Mouse (Mus musculus): Measurements from ENCODE around the gene Gm17174. TPM values are rescaled to one million over a fixed set of nuclear protein-coding genes. Genes with fewer than 3 reads are reported as not detected.
"Not testable (repeated sequence)": the region's sequence is repeated elsewhere in the genome, so short reads cannot be mapped to it uniquely, and the experiment has no call there.

Gm17174 gene
- polyA plus RNA-seq (2014; fragmentation: Nextera tagmentation; extraction: Ambion mirVana) = not detected in 2 replicates

DNA sequence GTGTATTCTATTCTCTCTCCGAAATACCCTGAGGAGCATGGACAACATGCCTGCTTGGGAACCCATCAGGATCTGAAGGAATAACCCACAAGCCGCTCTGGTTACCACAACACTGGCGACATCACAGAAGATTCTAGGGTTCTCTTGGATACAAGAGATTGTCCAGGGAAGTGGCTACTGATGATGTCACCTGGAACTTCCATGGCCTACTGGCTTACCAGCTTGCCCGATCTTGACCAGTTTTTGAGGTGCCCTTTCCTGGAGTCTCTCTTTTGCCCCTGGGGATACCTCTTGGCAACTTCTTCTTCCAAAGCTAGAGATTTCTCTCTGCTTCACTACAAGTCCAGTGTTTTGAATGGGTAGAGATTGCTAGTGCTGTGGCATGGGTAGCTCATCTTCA lies at the start of gene Gm17174:
TSS of gene Gm17174 (minus strand) at position 101 of the 400 bp plus-strand sequence.
- not testable (repeated sequence) for H3K9ac ChIP-seq (ENCODE audit: low read depth, low read length); H3K4me2 ChIP-seq; ATAC-seq (replicated peaks; ENCODE audit: insufficient number of reproducible peaks, low FRiP score, low TSS enrichment); H3K27ac ChIP-seq (ENCODE audit: low read depth, low read length); H3K36me3 ChIP-seq (ENCODE audit: control insufficient read depth, insufficient read depth, low read length); H3K9me3 ChIP-seq (replicated peaks; ENCODE audit: control insufficient read depth, low read length); H3K27me3 ChIP-seq (ENCODE audit: control insufficient read depth, insufficient read depth, low read length); H3K4me3 ChIP-seq (ENCODE audit: low read depth, low read length); H3K4me1 ChIP-seq (ENCODE audit: control insufficient read depth, insufficient read depth, low read length)
- WGBS (ENCODE audit: insufficient replicate concordance) = 91% methylated on average over 4 of the region's 4 CpGs

DNA sequence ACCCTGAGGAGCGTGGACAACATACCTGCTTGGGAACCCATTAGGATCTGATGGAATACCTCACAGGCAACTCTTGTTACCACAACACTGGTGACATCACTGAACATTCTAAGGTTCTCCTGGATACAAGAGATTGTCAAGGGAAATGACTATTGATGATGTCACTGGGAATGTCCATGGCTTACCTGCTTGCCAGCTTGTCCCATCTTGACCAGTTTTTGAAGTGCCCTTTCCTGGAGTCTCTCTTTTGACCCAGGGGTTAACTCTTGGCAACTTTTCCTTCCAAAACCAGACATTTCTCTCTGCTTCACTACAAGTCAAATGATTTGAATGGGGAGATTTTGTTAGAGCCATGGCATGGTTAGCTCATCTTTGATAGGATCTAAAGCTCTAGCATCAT lies 43.6 kb upstream of the Gm17174 start, which contains the start of gene Gm4181:
TSS of gene Gm4181 (minus strand) at position 101 of the 400 bp plus-strand sequence.
- not testable (repeated sequence) for H3K27me3 ChIP-seq (ENCODE audit: control insufficient read depth, insufficient read depth, low read length); H3K27ac ChIP-seq (ENCODE audit: low read depth, low read length); H3K4me1 ChIP-seq (ENCODE audit: control insufficient read depth, insufficient read depth, low read length); ATAC-seq (replicated peaks; ENCODE audit: insufficient number of reproducible peaks, low FRiP score, low TSS enrichment); H3K4me3 ChIP-seq (ENCODE audit: low read depth, low read length); H3K36me3 ChIP-seq (ENCODE audit: control insufficient read depth, insufficient read depth, low read length); H3K9me3 ChIP-seq (replicated peaks; ENCODE audit: control insufficient read depth, low read length); H3K4me2 ChIP-seq; H3K9ac ChIP-seq (ENCODE audit: low read depth, low read length)
- WGBS (ENCODE audit: insufficient replicate concordance) = 67% methylated on average over 1 of the region's 1 CpGs

DNA sequence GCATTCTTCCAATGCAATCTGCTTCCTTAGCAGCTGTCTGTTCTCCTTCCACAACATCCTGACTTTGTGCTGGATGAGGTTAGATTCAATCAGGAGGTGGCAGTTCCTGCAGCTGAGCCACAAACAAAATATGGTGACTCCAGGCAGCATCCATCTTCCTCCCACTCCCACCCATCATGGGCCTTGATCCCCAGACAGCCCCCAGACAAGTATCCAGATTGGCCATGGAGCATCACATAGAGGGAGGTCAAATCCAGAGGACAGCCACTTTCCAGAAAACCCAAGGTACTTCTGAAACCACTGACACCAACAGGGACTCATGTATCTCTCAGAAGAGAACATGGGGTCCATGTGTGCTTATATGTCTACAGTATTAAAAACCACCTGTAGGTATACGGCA lies 40.5 kb upstream of the Gm17174 start:
- H3K27ac ChIP-seq (ENCODE audit: low read depth, low read length); H3K4me2 ChIP-seq; H3K9me3 ChIP-seq (replicated peaks; ENCODE audit: control insufficient read depth, low read length); H3K4me1 ChIP-seq (ENCODE audit: control insufficient read depth, insufficient read depth, low read length); H3K9ac ChIP-seq (ENCODE audit: low read depth, low read length); H3K27me3 ChIP-seq (ENCODE audit: control insufficient read depth, insufficient read depth, low read length); H3K36me3 ChIP-seq (ENCODE audit: control insufficient read depth, insufficient read depth, low read length); H3K4me3 ChIP-seq (ENCODE audit: low read depth, low read length); ATAC-seq (replicated peaks; ENCODE audit: insufficient number of reproducible peaks, low FRiP score, low TSS enrichment): not testable (repeated sequence)
- WGBS (ENCODE audit: insufficient replicate concordance) = 92% methylated on average over 1 of the region's 1 CpGs

DNA sequence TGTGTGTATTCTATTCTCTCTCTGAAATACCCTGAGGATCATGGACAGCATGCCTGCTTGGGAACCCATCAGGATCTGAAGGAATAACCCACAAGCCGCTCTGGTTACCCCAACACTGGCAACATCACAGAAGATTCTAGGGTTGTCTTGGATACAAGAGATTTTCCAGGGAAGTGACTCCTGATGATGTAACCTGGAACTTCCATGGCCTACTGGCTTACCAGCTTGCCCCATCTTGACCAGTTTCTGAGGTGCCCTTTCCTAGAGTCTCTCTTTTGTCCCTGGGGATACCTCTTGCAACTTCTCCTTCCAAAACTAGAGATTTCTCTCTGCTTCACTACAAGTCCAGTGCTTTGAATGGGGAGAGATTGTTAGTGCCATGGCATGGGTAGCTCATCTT lies 19.3 kb upstream of the Gm17174 start, which contains the start of gene Gm17078:
TSS of gene Gm17078 (minus strand) at position 101 of the 400 bp plus-strand sequence.
- Histone ChIP-seq H3K27ac (ENCODE audit: low read depth, low read length) (no peak within 1 kb of the TSS), H3K27me3 (ENCODE audit: control insufficient read depth, insufficient read depth, low read length) (no peaks in the 10 kb centered on the region), H3K4me2 (no peak within 1 kb of the TSS), H3K9ac (ENCODE audit: low read depth, low read length) (no peak within 1 kb of the TSS), H3K4me3 (ENCODE audit: low read depth, low read length) (no peak within 1 kb of the TSS), H3K36me3 (ENCODE audit: control insufficient read depth, insufficient read depth, low read length) (no peaks in the 10 kb centered on the region), H3K4me1 (ENCODE audit: control insufficient read depth, insufficient read depth, low read length) (no peaks in the 10 kb centered on the region), H3K9me3 (replicated peaks; ENCODE audit: control insufficient read depth, low read length) (no peaks in the 10 kb centered on the region)
- no peak for ATAC-seq (replicated peaks; ENCODE audit: insufficient number of reproducible peaks, low FRiP score, low TSS enrichment)
- WGBS (ENCODE audit: insufficient replicate concordance) = 73% methylated on average over 1 of the region's 1 CpGs

DNA sequence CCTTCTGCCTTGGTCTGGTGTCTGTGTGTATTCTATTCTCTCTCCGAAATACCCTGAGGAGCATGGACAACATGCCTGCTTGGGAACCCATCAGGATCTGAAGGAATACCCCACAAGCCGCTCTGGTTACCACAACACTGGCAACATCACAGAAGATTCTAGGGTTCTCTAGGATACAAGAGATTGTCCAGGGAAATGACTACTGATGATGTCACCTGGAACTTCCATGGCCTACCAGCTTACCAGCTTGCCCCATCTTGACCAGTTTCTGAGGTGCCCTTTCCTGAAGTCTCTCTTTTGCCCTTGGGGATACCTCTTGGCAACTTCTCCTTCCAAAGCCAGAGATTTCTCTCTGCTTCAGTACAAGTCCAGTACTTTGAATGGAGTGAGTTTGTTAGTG lies 18.0 kb downstream of the Gm17174 start, which contains the start of gene Gm17175:
TSS of gene Gm17175 (minus strand) at position 101 of the 400 bp plus-strand sequence.
- not testable (repeated sequence) for H3K4me1 ChIP-seq (ENCODE audit: control insufficient read depth, insufficient read depth, low read length); H3K27ac ChIP-seq (ENCODE audit: low read depth, low read length); H3K4me2 ChIP-seq; ATAC-seq (replicated peaks; ENCODE audit: insufficient number of reproducible peaks, low FRiP score, low TSS enrichment); H3K9ac ChIP-seq (ENCODE audit: low read depth, low read length); H3K36me3 ChIP-seq (ENCODE audit: control insufficient read depth, insufficient read depth, low read length); H3K27me3 ChIP-seq (ENCODE audit: control insufficient read depth, insufficient read depth, low read length); H3K9me3 ChIP-seq (replicated peaks; ENCODE audit: control insufficient read depth, low read length); H3K4me3 ChIP-seq (ENCODE audit: low read depth, low read length)
- 77% methylated on average over 2 of the region's 2 CpGs for WGBS (ENCODE audit: insufficient replicate concordance)

DNA sequence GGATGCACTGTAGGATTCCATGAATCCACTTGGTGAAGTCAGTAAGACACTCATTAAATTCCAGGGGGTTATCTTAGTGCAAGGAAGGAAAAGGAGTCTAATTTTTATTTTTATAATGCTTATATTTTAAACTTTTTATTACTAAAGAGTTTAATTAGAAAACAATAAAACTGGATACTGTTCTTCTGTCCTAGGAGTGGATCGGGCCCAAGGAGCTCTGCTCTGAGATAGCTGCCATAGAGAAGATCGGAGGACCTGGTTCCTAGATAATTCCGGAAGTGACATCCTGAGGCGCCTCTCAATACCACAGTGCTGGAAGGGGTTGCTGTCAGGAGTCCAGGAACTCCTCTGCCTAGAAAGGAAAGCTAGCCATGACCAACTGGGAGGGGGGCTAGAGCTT lies 39.4 kb downstream of the Gm17174 start, which contains the start of gene Gm5622:
TSS of gene Gm5622 (plus strand) at position 301 of the 400 bp plus-strand sequence.
- 82% methylated on average over 4 of the region's 4 CpGs for WGBS (ENCODE audit: insufficient replicate concordance)
- H3K9ac ChIP-seq (ENCODE audit: low read depth, low read length) = no peak within 1 kb of the TSS
- H3K4me3 ChIP-seq (ENCODE audit: low read depth, low read length) = no peak within 1 kb of the TSS
- ATAC-seq (replicated peaks; ENCODE audit: insufficient number of reproducible peaks, low FRiP score, low TSS enrichment) = no peak
- H3K36me3 ChIP-seq (ENCODE audit: control insufficient read depth, insufficient read depth, low read length) = no peaks in the 10 kb centered on the region
- no peaks in the 10 kb centered on the region for H3K27me3 ChIP-seq (ENCODE audit: control insufficient read depth, insufficient read depth, low read length)
- no peak within 1 kb of the TSS for H3K27ac ChIP-seq (ENCODE audit: low read depth, low read length)
- no peaks in the 10 kb centered on the region for H3K9me3 ChIP-seq (replicated peaks; ENCODE audit: control insufficient read depth, low read length)
- H3K4me2 ChIP-seq = no peak within 1 kb of the TSS
- no peaks in the 10 kb centered on the region for H3K4me1 ChIP-seq (ENCODE audit: control insufficient read depth, insufficient read depth, low read length)

Other genes starting within 250 kb of the Gm17174 start
- gene Gm7247, start 230.4 kb downstream of the Gm17174 start, polyA plus RNA-seq (2014; fragmentation: Nextera tagmentation; extraction: Ambion mirVana) = not detected in 2 replicates
- not detected in 2 replicates for gene Vmn2r88, start 181.3 kb downstream of the Gm17174 start, polyA plus RNA-seq (2014; fragmentation: Nextera tagmentation; extraction: Ambion mirVana)
- not detected in 2 replicates for gene Vmn2r89, start 140.3 kb downstream of the Gm17174 start, polyA plus RNA-seq (2014; fragmentation: Nextera tagmentation; extraction: Ambion mirVana)
- 0.13 TPM in 1 of 2 replicates, not detected in the other for gene Gm5622, start 39.3 kb downstream of the Gm17174 start, polyA plus RNA-seq (2014; fragmentation: Nextera tagmentation; extraction: Ambion mirVana)
- gene Gm17175, start 18.1 kb downstream of the Gm17174 start, polyA plus RNA-seq (2014; fragmentation: Nextera tagmentation; extraction: Ambion mirVana) = not detected in 2 replicates
- gene Gm17078, start 19.2 kb upstream of the Gm17174 start, polyA plus RNA-seq (2014; fragmentation: Nextera tagmentation; extraction: Ambion mirVana) = not detected in 2 replicates
- gene Gm4181, start 43.5 kb upstream of the Gm17174 start, polyA plus RNA-seq (2014; fragmentation: Nextera tagmentation; extraction: Ambion mirVana) = not detected in 2 replicates
- gene Gm17079, start 103.3 kb upstream of the Gm17174 start, polyA plus RNA-seq (2014; fragmentation: Nextera tagmentation; extraction: Ambion mirVana) = not detected in 2 replicates
- not detected in 2 replicates for gene Gm5800, start 125.0 kb upstream of the Gm17174 start, polyA plus RNA-seq (2014; fragmentation: Nextera tagmentation; extraction: Ambion mirVana)
- gene Ang4, start 181.5 kb upstream of the Gm17174 start, polyA plus RNA-seq (2014; fragmentation: Nextera tagmentation; extraction: Ambion mirVana) = not detected in 2 replicates
- not detected in 2 replicates for gene AY358078, start 207.9 kb upstream of the Gm17174 start, polyA plus RNA-seq (2014; fragmentation: Nextera tagmentation; extraction: Ambion mirVana)

Measured in heart, embryonic 11.5 days (tissue).